Mouse (Mus musculus) heart, postnatal 10 days (tissue): ENCODE measurements around the gene Pik3r2. TPM values are rescaled to one million over a fixed set of nuclear protein-coding genes. Genes with fewer than 3 reads are reported as not detected.

Experiments
- DNase-seq, 2 experiments: peaks; one replicate each; pipeline ENCODE4 v3.0.0; 2021
- intact Hi-C: fragments of 180-260 bp; cut with DNase I; formaldehyde crosslinking; loops from one replicate; pipeline ENCODE4 v1.15.1; 2025
- total RNA-seq, 2 experiments: library from RNA; stranded (reverse); gene quantifications; 2 replicates each; pipeline ENCODE4 v1.2.3; 2021

The Pik3r2 gene
- total RNA-seq, 2 experiments from 2014 or later: 37.1 to 40.2 TPM

GRCm38 (mm10) chr8:70745691-70746220 is 30.8 kb downstream of the Pik3r2 start:
- no peak for DNase-seq
- intact Hi-C loops: no loop called here

GRCm38 (mm10) chr8:70744806-70745205 is 31.7 kb downstream of the Pik3r2 start:
- intact Hi-C loops: no loop called here

GRCm38 (mm10) chr8:70743656-70744590 is 32.6 kb downstream of the Pik3r2 start:
- intact Hi-C loops: no loop called here
- peak; percentile 77 to 80 for DNase-seq

More at GRCm38 (mm10) chr8:70744806-70745205, 31.7 kb downstream of the Pik3r2 start:
- DNase-seq: no peak

GRCm38 (mm10) chr8:70742981-70743655 is 33.4 kb downstream of the Pik3r2 start:
- no peak for DNase-seq

GRCm38 (mm10) chr8:70742176-70742575 is 34.3 kb downstream of the Pik3r2 start:
- DNase-seq: no peak
- intact Hi-C loops: no loop called here

More at GRCm38 (mm10) chr8:70742981-70743655, 33.4 kb downstream of the Pik3r2 start:
- intact Hi-C loops: no loop called here

- intact Hi-C loops: loop anchor here (2.0 kb wide), 1 partner anchor 15 kb away; no protein-coding TSS in a partner anchor
- no peak for DNase-seq
Observed at GRCm38 (mm10) chr8:70741661-70742060, 34.9 kb downstream of the Pik3r2 start.

- intact Hi-C loops: no loop called here
- DNase-seq: no peak
Observed at GRCm38 (mm10) chr8:70738211-70738610, 38.3 kb downstream of the Pik3r2 start.

GRCm38 (mm10) chr8:70737705-70738104 is 38.8 kb downstream of the Pik3r2 start:
- intact Hi-C loops: no loop called here
- no peak for DNase-seq

GRCm38 (mm10) chr8:70730956-70731355 is 45.6 kb downstream of the Pik3r2 start:
- DNase-seq: no peak
- intact Hi-C loops: no loop called here

- DNase-seq: no peak
Observed at GRCm38 (mm10) chr8:70729808-70730475, 46.6 kb downstream of the Pik3r2 start.

GRCm38 (mm10) chr8:70726721-70727120 is 49.8 kb downstream of the Pik3r2 start:
- no peak for DNase-seq
- intact Hi-C loops: loop anchor here (2.0 kb wide), 1 partner anchor 14 kb away; no protein-coding TSS in a partner anchor

More at GRCm38 (mm10) chr8:70729808-70730475, 46.6 kb downstream of the Pik3r2 start:
- intact Hi-C loops: no loop called here

GRCm38 (mm10) chr8:70725792-70726447 is 50.6 kb downstream of the Pik3r2 start:
- DNase-seq: peak; percentile 55 to 65
- intact Hi-C loops: loop anchor here (2.0 kb wide), 1 partner anchor 15 kb away; no protein-coding TSS in a partner anchor

GRCm38 (mm10) chr8:70724216-70724615 is 52.3 kb downstream of the Pik3r2 start:
- no peak for DNase-seq
- intact Hi-C loops: loop anchor here (5.0 kb wide), 1 partner anchor 98 kb away; no protein-coding TSS in a partner anchor

GRCm38 (mm10) chr8:70723486-70724210 is 52.9 kb downstream of the Pik3r2 start, which contains the start of gene Pde4c:
TSS of gene Pde4c (plus strand) at chr8:70723720.
- no peak for DNase-seq
- intact Hi-C loops: loop anchor here (5.0 kb wide), 1 partner anchor 99 kb away; no protein-coding TSS in a partner anchor

- intact Hi-C loops: loop anchor here (2.0 to 5.0 kb wide), 2 partner anchors 101 to 147 kb away; no protein-coding TSS in a partner anchor
- no peak for DNase-seq
Observed at GRCm38 (mm10) chr8:70721601-70722000, 54.9 kb downstream of the Pik3r2 start.

GRCm38 (mm10) chr8:70720739-70721138 is 55.8 kb downstream of the Pik3r2 start:
- intact Hi-C loops: loop anchor here (1.0 to 5.0 kb wide), 5 partner anchors 32 to 148 kb away; no protein-coding TSS in a partner anchor
- DNase-seq: peak; percentile 80 to 92

- intact Hi-C loops: loop anchor here (1.0 to 5.0 kb wide), 5 partner anchors 32 to 149 kb away; no protein-coding TSS in a partner anchor
- DNase-seq: no peak
Observed at GRCm38 (mm10) chr8:70719796-70720270, 56.7 kb downstream of the Pik3r2 start.

- intact Hi-C loops: no loop called here
- DNase-seq: peak in 1 of 2 experiments; percentile 68
Observed at GRCm38 (mm10) chr8:70718297-70718696, 58.2 kb downstream of the Pik3r2 start, which contains the start of gene Gm3336. TSS of gene Gm3336 (plus strand) at chr8:70718543.
